Mouse (Mus musculus) olfactory bulb, adult 2 months (tissue): ENCODE data around the gene Rtp4.

Experiments
- CTCF ChIP-seq: fragments of 200-500 bp; IDR thresholded peaks from 2 replicates; pipeline ENCODE4 v1.5.1; 2012; ENCODE audit warnings: low read depth, mild to moderate bottlenecking, low read length, moderate library complexity; ENCODE audit not compliant: insufficient read depth
- POLR2A ChIP-seq: fragments of 200-500 bp; IDR thresholded peaks from 2 replicates; pipeline ENCODE4 v1.6.1; 2012; ENCODE audit warnings: mild to moderate bottlenecking, low read depth, low read length, moderate library complexity; ENCODE audit not compliant: insufficient read depth

- TF ChIP-seq POLR2A (no peak), CTCF (no peak)
Measured at GRCm38 (mm10) chr16:23521092-23521491, 1.0 kb downstream of the Rtp4 start.
